Mouse (Mus musculus): ENCODE results near the gene Cald1. TPM values are rescaled to one million over a fixed set of nuclear protein-coding genes. Genes with fewer than 3 reads are reported as not detected.

Gene Cald1
- polyA plus RNA-seq, 1 experiment from 2014 or later = 401 TPM

- Histone ChIP-seq H3K4me3 (replicated peaks) (no peak overlapping the region), H3K4me2 (no peak overlapping the region), H3K27me3 (replicated peaks) (no peaks in the 10 kb centered on the region), H3K9me3 (no peaks in the 10 kb centered on the region), H3K4me1 (peaks cover 4% of the 10 kb centered on the region; the same call in 1 of the 2 replicates), H3K36me3 (no peaks in the 10 kb centered on the region), H3K27ac (no peak overlapping the region), H3K9ac (no peak overlapping the region)
- no peak for ATAC-seq (ENCODE audit: insufficient read depth, low FRiP score, low read depth)
- 79% methylated on average over 1 of the region's 1 CpGs for WGBS
Observed at GRCm38 (mm10) chr6:34593353-34593752, 4.9 kb upstream of the Cald1 start.

- Histone ChIP-seq H3K4me2 (peak overlapping the region; percentile 50; the same call in 1 of the 2 replicates), H3K4me3 (replicated peaks) (no peak overlapping the region)
Observed at GRCm38 (mm10) chr6:34597316-34597715, 984 bp upstream of the Cald1 start.

GRCm38 (mm10) chr6:34599171-34599570, 871 bp downstream of the Cald1 start:
- no peak for ATAC-seq (ENCODE audit: insufficient read depth, low FRiP score, low read depth)
- peak overlapping the region; percentile 45 for H3K4me3 ChIP-seq (replicated peaks)
- no peaks in the 10 kb centered on the region for H3K27me3 ChIP-seq (replicated peaks)
- no peaks in the 10 kb centered on the region for H3K36me3 ChIP-seq
- WGBS = 25% methylated on average over 9 of the region's 9 CpGs
- peak overlapping the region; percentile 88 for H3K27ac ChIP-seq
- H3K4me1 ChIP-seq = peaks cover 4% of the 10 kb centered on the region; the same call in 1 of the 2 replicates
- H3K4me2 ChIP-seq = peak overlapping the region; percentile 50
- H3K9me3 ChIP-seq = no peaks in the 10 kb centered on the region
- H3K9ac ChIP-seq = peak overlapping the region; percentile 7; the same call in 1 of the 2 replicates

More at GRCm38 (mm10) chr6:34597316-34597715, 984 bp upstream of the Cald1 start:
- H3K9ac ChIP-seq = no peak overlapping the region
- peaks cover 4% of the 10 kb centered on the region; the same call in 1 of the 2 replicates for H3K4me1 ChIP-seq
- no peaks in the 10 kb centered on the region for H3K9me3 ChIP-seq
- no peaks in the 10 kb centered on the region for H3K36me3 ChIP-seq
- ATAC-seq (ENCODE audit: insufficient read depth, low FRiP score, low read depth) = no peak
- peak overlapping the region; percentile 88 for H3K27ac ChIP-seq
- no peaks in the 10 kb centered on the region for H3K27me3 ChIP-seq (replicated peaks)
- 65% methylated on average over 3 of the region's 3 CpGs for WGBS

DNA sequence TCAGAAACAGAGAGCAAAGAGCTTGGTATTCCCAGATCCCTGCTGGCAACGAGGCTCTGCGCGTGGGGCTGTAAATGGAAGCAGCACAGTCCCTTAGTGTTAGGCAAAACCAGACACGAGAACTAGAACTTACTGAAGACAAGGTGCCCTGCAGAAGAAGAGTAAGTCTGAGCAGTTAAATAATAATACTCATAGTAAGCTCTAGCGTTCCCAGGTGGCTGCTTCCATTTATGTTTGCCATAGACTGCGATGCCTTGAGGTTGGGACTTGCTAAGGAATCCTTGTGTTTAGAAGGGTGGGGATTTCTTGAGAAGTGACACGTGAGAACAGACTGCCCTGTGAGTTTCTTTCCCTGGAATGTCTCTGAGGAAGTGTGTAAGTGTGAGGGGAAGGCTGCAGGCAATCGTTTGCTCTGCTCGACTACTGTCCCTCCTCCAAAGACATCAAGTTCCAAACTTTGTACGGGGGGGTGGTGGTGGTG, 1.4 kb downstream of the Cald1 start:
- Histone ChIP-seq H3K36me3 (no peaks in the 10 kb centered on the region), H3K27me3 (replicated peaks) (no peaks in the 10 kb centered on the region), H3K9me3 (no peaks in the 10 kb centered on the region), H3K4me3 (replicated peaks) (peak overlapping the region; percentile 45), H3K9ac (peak overlapping the region; percentile 7; the same call in 1 of the 2 replicates), H3K4me2 (peak overlapping the region; percentile 50), H3K27ac (peak overlapping the region; percentile 88), H3K4me1 (peaks cover 4% of the 10 kb centered on the region; the same call in 1 of the 2 replicates)
- ATAC-seq (ENCODE audit: insufficient read depth, low FRiP score, low read depth) = no peak
- 19% methylated on average over 10 of the region's 10 CpGs for WGBS

- ATAC-seq (ENCODE audit: insufficient read depth, low FRiP score, low read depth) = no peak
- Histone ChIP-seq H3K4me3 (replicated peaks) (peak overlapping the region; percentile 45), H3K36me3 (no peaks in the 10 kb centered on the region), H3K4me1 (peaks cover 7% of the 10 kb centered on the region; the same call in 1 of the 2 replicates), H3K27ac (peak overlapping the region; percentile 2; the same call in 1 of the 2 replicates), H3K4me2 (peak overlapping the region; percentile 50), H3K9ac (no peak overlapping the region), H3K9me3 (no peaks in the 10 kb centered on the region), H3K27me3 (replicated peaks) (no peaks in the 10 kb centered on the region)
- WGBS = 68% methylated on average over 4 of the region's 4 CpGs
Observed at GRCm38 (mm10) chr6:34600850-34601249, 2.5 kb downstream of the Cald1 start.

DNA sequence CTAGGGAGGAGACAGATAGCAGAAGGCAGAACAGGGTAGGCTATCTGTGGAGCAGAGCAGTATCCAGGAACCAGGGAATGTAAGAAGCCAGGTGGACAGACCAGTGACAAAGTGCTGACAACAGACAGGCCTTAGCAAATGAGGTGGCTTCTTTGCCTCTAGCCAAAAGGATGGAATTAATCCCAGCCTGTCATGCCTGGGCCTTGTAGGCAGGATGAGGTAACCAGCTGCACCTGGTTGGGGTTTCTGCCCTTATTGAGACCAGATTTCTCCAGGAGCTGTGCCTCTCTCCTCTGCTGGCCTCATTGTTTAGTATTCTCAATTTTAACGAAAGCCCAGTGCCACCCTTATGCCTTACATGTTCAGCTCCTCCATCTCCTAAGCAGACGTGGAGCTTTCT, 3.8 kb downstream of the Cald1 start:
- H3K27ac ChIP-seq = no peak overlapping the region
- H3K36me3 ChIP-seq = no peaks in the 10 kb centered on the region
- H3K4me2 ChIP-seq = peak overlapping the region; percentile 23; the same call in 1 of the 2 replicates
- no peak for ATAC-seq (ENCODE audit: insufficient read depth, low FRiP score, low read depth)
- H3K4me1 ChIP-seq = peaks cover 9% of the 10 kb centered on the region; the same call in 1 of the 2 replicates
- H3K9me3 ChIP-seq = no peaks in the 10 kb centered on the region
- H3K9ac ChIP-seq = no peak overlapping the region
- WGBS = 53% methylated on average over 2 of the region's 2 CpGs
- no peak overlapping the region; the same call in 1 of the 2 replicates for H3K4me3 ChIP-seq (replicated peaks)
- no peaks in the 10 kb centered on the region for H3K27me3 ChIP-seq (replicated peaks)

DNA sequence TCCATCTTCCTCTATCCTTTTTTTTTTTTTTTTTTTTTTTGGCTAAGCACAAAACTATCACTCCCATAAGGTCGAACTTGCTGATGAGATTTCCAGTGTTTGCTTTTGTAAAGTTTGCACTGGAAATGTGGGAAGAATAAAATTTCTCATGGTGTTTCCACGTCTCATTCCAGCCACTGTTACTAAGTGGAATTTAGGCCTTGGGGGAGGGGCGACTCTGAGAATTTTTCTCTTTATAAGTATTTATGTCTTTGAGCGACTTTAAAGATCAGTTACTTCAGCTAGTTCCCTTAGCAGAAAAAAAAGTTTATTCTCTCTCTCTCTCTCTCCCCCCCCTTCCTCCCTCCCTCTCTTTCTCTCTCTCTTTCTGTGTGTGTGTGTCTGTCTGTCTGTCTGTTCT, 8.1 kb downstream of the Cald1 start:
- no peak overlapping the region for H3K4me3 ChIP-seq (replicated peaks)
- no peaks in the 10 kb centered on the region for H3K36me3 ChIP-seq
- peak overlapping the region; percentile 64 for H3K27ac ChIP-seq
- WGBS = 32% methylated on average over 4 of the region's 4 CpGs
- no peak overlapping the region for H3K9ac ChIP-seq
- H3K4me1 ChIP-seq = peaks cover 33% of the 10 kb centered on the region
- H3K9me3 ChIP-seq = no peaks in the 10 kb centered on the region
- no peaks in the 10 kb centered on the region for H3K27me3 ChIP-seq (replicated peaks)
- no peak for ATAC-seq (ENCODE audit: insufficient read depth, low FRiP score, low read depth)
- no peak overlapping the region for H3K4me2 ChIP-seq

DNA sequence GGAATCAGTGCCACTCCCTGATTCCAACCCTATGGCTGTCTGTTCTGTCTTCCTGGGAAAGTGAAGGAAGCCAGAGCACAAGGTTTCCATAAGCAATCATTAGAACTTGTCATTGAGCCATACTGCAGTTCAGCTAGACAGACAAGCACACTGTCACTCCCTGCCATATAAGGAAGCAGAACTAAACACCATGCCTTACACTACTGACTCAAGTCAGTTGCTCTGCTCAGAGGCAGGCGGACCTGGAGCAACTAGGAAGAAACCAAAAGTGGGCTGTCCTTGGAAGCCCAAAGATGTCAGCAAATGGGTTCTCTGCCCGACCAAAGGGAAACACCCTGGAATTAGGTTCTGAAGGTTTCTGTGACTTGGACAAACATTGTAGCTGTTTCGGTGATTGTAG, 10.3 kb downstream of the Cald1 start:
- no peaks in the 10 kb centered on the region for H3K36me3 ChIP-seq
- peak overlapping the region; percentile 84 for H3K27ac ChIP-seq
- H3K4me2 ChIP-seq = no peak overlapping the region
- no peak overlapping the region for H3K9ac ChIP-seq
- H3K9me3 ChIP-seq = no peaks in the 10 kb centered on the region
- 74% methylated on average over 3 of the region's 3 CpGs for WGBS
- no peak overlapping the region for H3K4me3 ChIP-seq (replicated peaks)
- no peaks in the 10 kb centered on the region for H3K27me3 ChIP-seq (replicated peaks)
- peaks cover 33% of the 10 kb centered on the region for H3K4me1 ChIP-seq
- peak; percentile 41; the same call in 1 of the 2 replicates for ATAC-seq (ENCODE audit: insufficient read depth, low FRiP score, low read depth)

- peak overlapping the region; percentile 84 for H3K27ac ChIP-seq
- no peaks in the 10 kb centered on the region for H3K9me3 ChIP-seq
- H3K4me2 ChIP-seq = peak overlapping the region; percentile 33
- no peak overlapping the region for H3K9ac ChIP-seq
- H3K36me3 ChIP-seq = no peaks in the 10 kb centered on the region
- WGBS = 18% methylated on average over 24 of the region's 24 CpGs
- ATAC-seq (ENCODE audit: insufficient read depth, low FRiP score, low read depth) = peak; percentile 48; the same call in 1 of the 2 replicates
- H3K4me1 ChIP-seq = peaks cover 33% of the 10 kb centered on the region
- no peaks in the 10 kb centered on the region for H3K27me3 ChIP-seq (replicated peaks)
- peak overlapping the region; percentile 12; the same call in 1 of the 2 replicates for H3K4me3 ChIP-seq (replicated peaks)
Observed at GRCm38 (mm10) chr6:34609892-34610829, 11.9 kb downstream of the Cald1 start.

DNA sequence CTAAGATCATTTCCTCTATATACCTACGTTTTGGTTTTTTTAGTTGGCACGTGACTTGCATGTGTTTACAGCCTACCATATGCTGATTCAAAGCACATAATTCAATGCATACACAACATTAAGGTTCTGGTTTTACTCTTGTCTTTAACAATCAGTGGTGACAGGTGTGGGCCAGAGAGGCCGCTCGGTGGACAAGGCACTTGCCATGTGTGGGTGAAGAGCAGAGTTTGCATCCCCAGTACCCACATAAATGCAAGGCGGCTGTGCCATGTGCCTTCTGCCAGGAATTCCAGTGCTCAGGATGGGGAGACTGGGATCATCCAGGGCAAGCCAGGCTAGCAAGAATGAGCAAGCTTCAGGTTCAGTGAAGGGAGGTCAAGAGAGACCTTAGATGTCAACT, 14.8 kb downstream of the Cald1 start:
- WGBS = 75% methylated on average over 5 of the region's 5 CpGs
- H3K4me1 ChIP-seq = peaks cover 24% of the 10 kb centered on the region
- no peak overlapping the region for H3K9ac ChIP-seq
- H3K27me3 ChIP-seq (replicated peaks) = no peaks in the 10 kb centered on the region
- H3K9me3 ChIP-seq = no peaks in the 10 kb centered on the region
- no peak overlapping the region for H3K4me3 ChIP-seq (replicated peaks)
- no peak overlapping the region for H3K27ac ChIP-seq
- no peak overlapping the region for H3K4me2 ChIP-seq
- ATAC-seq (ENCODE audit: insufficient read depth, low FRiP score, low read depth) = no peak
- no peaks in the 10 kb centered on the region for H3K36me3 ChIP-seq

GRCm38 (mm10) chr6:34615419-34615818, 17.1 kb downstream of the Cald1 start:
- H3K4me1 ChIP-seq = peaks cover 4% of the 10 kb centered on the region; the same call in 1 of the 2 replicates
- H3K27ac ChIP-seq = no peak overlapping the region
- ATAC-seq (ENCODE audit: insufficient read depth, low FRiP score, low read depth) = no peak
- no peaks in the 10 kb centered on the region for H3K36me3 ChIP-seq
- H3K9ac ChIP-seq = no peak overlapping the region
- H3K4me2 ChIP-seq = no peak overlapping the region
- 56% methylated on average over 3 of the region's 3 CpGs for WGBS
- H3K4me3 ChIP-seq (replicated peaks) = no peak overlapping the region
- H3K27me3 ChIP-seq (replicated peaks) = no peaks in the 10 kb centered on the region
- H3K9me3 ChIP-seq = no peaks in the 10 kb centered on the region

DNA sequence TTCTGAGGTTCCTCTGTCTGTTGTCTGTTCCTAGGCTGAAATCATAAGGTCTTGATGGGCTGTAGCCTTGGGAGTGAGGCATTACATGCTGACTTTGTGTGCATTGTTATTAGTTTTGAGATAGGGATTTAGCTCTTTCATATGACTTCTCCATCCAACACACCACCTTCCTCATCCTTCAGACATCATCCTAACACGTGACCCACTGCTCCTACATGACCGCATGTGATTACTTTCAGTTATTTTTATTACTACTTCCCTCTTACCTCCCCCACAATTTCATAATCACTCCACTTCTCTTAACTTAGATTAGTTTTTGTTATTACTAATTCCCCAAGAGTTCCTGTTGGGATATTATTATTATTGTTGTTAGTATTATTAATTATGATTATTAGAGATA, 21.2 kb downstream of the Cald1 start:
- Histone ChIP-seq H3K9me3 (no peaks in the 10 kb centered on the region), H3K9ac (no peak overlapping the region), H3K27me3 (replicated peaks) (no peaks in the 10 kb centered on the region), H3K4me1 (no peaks in the 10 kb centered on the region), H3K4me3 (replicated peaks) (no peak overlapping the region), H3K36me3 (no peaks in the 10 kb centered on the region), H3K4me2 (no peak overlapping the region), H3K27ac (no peak overlapping the region)
- ATAC-seq (ENCODE audit: insufficient read depth, low FRiP score, low read depth) = no peak
- 74% methylated on average over 2 of the region's 2 CpGs for WGBS
